Mouse (Mus musculus) intestine, embryonic 15.5 days (tissue): ENCODE data around the gene C87436. TPM values are rescaled to one million over a fixed set of nuclear protein-coding genes. Genes with fewer than 3 reads are reported as not detected.

ENCODE experiments used
- ATAC-seq: fragments of 200-750 bp; cut with Nextera tagmentation; 2 replicates; pipeline ENCODE4 v1.8.0; 2017; ENCODE audit warnings: moderate TSS enrichment, moderate library complexity
- H3K27ac ChIP-seq: fragments of 300-500 bp; sonication (generic); 2 replicates; pipeline ENCODE4 v1.5.1; 2015; ENCODE audit warnings: mild to moderate bottlenecking, inconsistent platforms
- H3K27me3 ChIP-seq: fragments of 300-500 bp; sonication (generic); replicated peaks from 2 replicates; pipeline ENCODE4 v1.6.1; 2015; ENCODE audit warnings: inconsistent platforms
- H3K36me3 ChIP-seq: fragments of 300-500 bp; sonication (generic); 2 replicates; pipeline ENCODE4 v1.6.1; 2015; ENCODE audit warnings: inconsistent platforms
- H3K4me1 ChIP-seq: fragments of 300-500 bp; sonication (generic); replicated peaks from 2 replicates; pipeline ENCODE4 v1.6.1; 2015; ENCODE audit warnings: inconsistent platforms
- H3K4me2 ChIP-seq: fragments of 300-500 bp; sonication (generic); replicated peaks from 2 replicates; pipeline ENCODE4 v1.6.1; 2015; ENCODE audit warnings: mild to moderate bottlenecking, inconsistent platforms
- H3K4me3 ChIP-seq: fragments of 300-500 bp; sonication (generic); replicated peaks from 2 replicates; pipeline ENCODE4 v1.5.1; 2015; ENCODE audit warnings: inconsistent platforms
- H3K9ac ChIP-seq: fragments of 300-500 bp; sonication (generic); 2 replicates; pipeline ENCODE4 v1.6.1; 2015; ENCODE audit warnings: inconsistent platforms
- H3K9me3 ChIP-seq: fragments of 300-500 bp; sonication (generic); 2 replicates; pipeline ENCODE4 v1.6.1; 2016; ENCODE audit warnings: inconsistent platforms
- WGBS: fragments of 180-500 bp; shearing (Covaris S2); methylation state at CpG from one replicate; pipeline ENCODE4 v1.1.7; 2015; 5-methylcytosine and 5-hydroxymethylcytosine counted together
- polyA plus RNA-seq: library from polyadenylated mRNA; unstranded; fragments of >200 nt; fragmentation: Nextera tagmentation; extraction: Ambion mirVana; gene quantifications from 2 replicates; pipeline ENCODE4 v1.2.1, GENCODE M21; 2015

Gene C87436
- polyA plus RNA-seq, 1 experiment from 2014 or later: 22.4 TPM

- Histone ChIP-seq H3K36me3 (peaks cover 12% of the 10 kb centered on the region; the same call in 1 of the 2 replicates), H3K4me2 (peak overlapping the region; percentile 65), H3K9me3 (no peaks in the 10 kb centered on the region), H3K27ac (peak overlapping the region; percentile 95), H3K27me3 (no peaks in the 10 kb centered on the region), H3K4me1 (0 out of 2 replicates have a peak, but pooled peaks cover 4% of the 10 kb centered on the region), H3K9ac (peak overlapping the region; percentile 71), H3K4me3 (peak overlapping the region; percentile 71)
- 1% methylated on average over 14 of the region's 14 CpGs for WGBS
- peak; percentile 72 for ATAC-seq
Observed at GRCm38 (mm10) chr6:86437711-86438110, 463 bp upstream of the C87436 start.

GRCm38 (mm10) chr6:86439119-86439496 lies 934 bp downstream of the C87436 start:
- Histone ChIP-seq H3K4me3 (peak overlapping the region; percentile 71), H3K9ac (peak overlapping the region; percentile 71), H3K27ac (peak overlapping the region; percentile 95), H3K36me3 (peaks cover 18% of the 10 kb centered on the region), H3K27me3 (no peaks in the 10 kb centered on the region), H3K4me1 (0 out of 2 replicates have a peak, but pooled peaks cover 4% of the 10 kb centered on the region), H3K4me2 (peak overlapping the region; percentile 62), H3K9me3 (no peaks in the 10 kb centered on the region)
- ATAC-seq: 0 out of 2 replicates have a peak, but pooled peaks have one; percentile 4
- WGBS: 3% methylated on average over 13 of the region's 13 CpGs

- no peak for ATAC-seq
- Histone ChIP-seq H3K27me3 (no peaks in the 10 kb centered on the region), H3K9ac (peak overlapping the region; percentile 71), H3K36me3 (peaks cover 18% of the 10 kb centered on the region), H3K9me3 (no peaks in the 10 kb centered on the region), H3K4me2 (peak overlapping the region; percentile 62), H3K4me3 (peak overlapping the region; percentile 71), H3K4me1 (0 out of 2 replicates have a peak, but pooled peaks cover 4% of the 10 kb centered on the region), H3K27ac (no peak overlapping the region)
- 88% methylated on average over 1 of the region's 1 CpGs for WGBS
Observed at GRCm38 (mm10) chr6:86439531-86439930, 1.4 kb downstream of the C87436 start.

GRCm38 (mm10) chr6:86441571-86441970 lies 3.4 kb downstream of the C87436 start:
- no peaks in the 10 kb centered on the region for H3K9me3 ChIP-seq
- H3K4me3 ChIP-seq: no peak overlapping the region
- H3K27ac ChIP-seq: no peak overlapping the region
- H3K27me3 ChIP-seq: no peaks in the 10 kb centered on the region
- H3K9ac ChIP-seq: no peak overlapping the region
- H3K4me1 ChIP-seq: 0 out of 2 replicates have a peak, but pooled peaks cover 4% of the 10 kb centered on the region
- whole genome bisulfite sequencing: 96% methylated on average over 10 of the region's 10 CpGs
- H3K36me3 ChIP-seq: peaks cover 24% of the 10 kb centered on the region
- no peak overlapping the region for H3K4me2 ChIP-seq
- ATAC-seq: no peak

- H3K9ac ChIP-seq: no peak overlapping the region
- no peak overlapping the region for H3K27ac ChIP-seq
- H3K9me3 ChIP-seq: no peaks in the 10 kb centered on the region
- no peaks in the 10 kb centered on the region for H3K4me1 ChIP-seq
- ATAC-seq: no peak
- peaks cover 31% of the 10 kb centered on the region for H3K36me3 ChIP-seq
- no peaks in the 10 kb centered on the region for H3K27me3 ChIP-seq
- H3K4me3 ChIP-seq: no peak overlapping the region
- H3K4me2 ChIP-seq: no peak overlapping the region
- 94% methylated on average over 18 of the region's 18 CpGs for WGBS
Observed at GRCm38 (mm10) chr6:86445551-86445950, 7.4 kb downstream of the C87436 start.

- H3K36me3 ChIP-seq: peaks cover 36% of the 10 kb centered on the region
Observed at GRCm38 (mm10) chr6:86446927-86447568, 8.9 kb downstream of the C87436 start.

GRCm38 (mm10) chr6:86456727-86457126 lies 18.6 kb downstream of the C87436 start:
- no peak overlapping the region for H3K27ac ChIP-seq
- H3K36me3 ChIP-seq: peaks cover 11% of the 10 kb centered on the region
- 88% methylated on average over 3 of the region's 3 CpGs for WGBS
- H3K4me2 ChIP-seq: no peak overlapping the region
- no peak for ATAC-seq
- no peak overlapping the region for H3K4me3 ChIP-seq
- no peaks in the 10 kb centered on the region for H3K4me1 ChIP-seq
- no peaks in the 10 kb centered on the region for H3K27me3 ChIP-seq
- H3K9ac ChIP-seq: no peak overlapping the region
- H3K9me3 ChIP-seq: no peaks in the 10 kb centered on the region

More at GRCm38 (mm10) chr6:86446927-86447568, 8.9 kb downstream of the C87436 start:
- Histone ChIP-seq H3K27ac (no peak overlapping the region), H3K4me1 (no peaks in the 10 kb centered on the region), H3K9ac (no peak overlapping the region), H3K4me3 (no peak overlapping the region), H3K9me3 (no peaks in the 10 kb centered on the region), H3K4me2 (no peak overlapping the region), H3K27me3 (no peaks in the 10 kb centered on the region)
- no peak for ATAC-seq
- 84% methylated on average over 1 of the region's 1 CpGs for WGBS

GRCm38 (mm10) chr6:86463079-86463478 lies 24.9 kb downstream of the C87436 start:
- H3K4me1 ChIP-seq: no peaks in the 10 kb centered on the region
- no peak overlapping the region for H3K4me3 ChIP-seq
- no peak for ATAC-seq
- H3K4me2 ChIP-seq: no peak overlapping the region
- no peaks in the 10 kb centered on the region for H3K9me3 ChIP-seq
- peaks cover 13% of the 10 kb centered on the region; the same call in 1 of the 2 replicates for H3K36me3 ChIP-seq
- H3K27ac ChIP-seq: no peak overlapping the region
- no peak overlapping the region for H3K9ac ChIP-seq
- WGBS: 92% methylated on average over 3 of the region's 3 CpGs
- H3K27me3 ChIP-seq: no peaks in the 10 kb centered on the region

- no peaks in the 10 kb centered on the region for H3K27me3 ChIP-seq
- no peaks in the 10 kb centered on the region for H3K36me3 ChIP-seq
- H3K4me2 ChIP-seq: peak overlapping the region; percentile 80
- H3K9ac ChIP-seq: peak overlapping the region; percentile 55; the same call in 1 of the 2 replicates
- no peak for ATAC-seq
- peak overlapping the region; percentile 87 for H3K27ac ChIP-seq
- peak overlapping the region; percentile 42 for H3K4me3 ChIP-seq
- no peaks in the 10 kb centered on the region for H3K9me3 ChIP-seq
- 85% methylated on average over 3 of the region's 3 CpGs for WGBS
- peaks cover 15% of the 10 kb centered on the region; the same call in 1 of the 2 replicates for H3K4me1 ChIP-seq
Observed at GRCm38 (mm10) chr6:86471317-86471716, 33.1 kb downstream of the C87436 start.

- Histone ChIP-seq H3K36me3 (no peaks in the 10 kb centered on the region), H3K9ac (peak overlapping the region; percentile 55), H3K9me3 (no peaks in the 10 kb centered on the region), H3K27me3 (no peaks in the 10 kb centered on the region), H3K4me2 (peak overlapping the region; percentile 80), H3K4me3 (peak overlapping the region; percentile 42), H3K27ac (peak overlapping the region; percentile 87), H3K4me1 (peaks cover 15% of the 10 kb centered on the region; the same call in 1 of the 2 replicates)
- WGBS: 15% methylated on average over 9 of the region's 9 CpGs
- ATAC-seq: peak; percentile 38
Observed at GRCm38 (mm10) chr6:86471760-86472099, 33.6 kb downstream of the C87436 start.

GRCm38 (mm10) chr6:86472100-86472955 lies 34.2 kb downstream of the C87436 start:
- under 1% methylated on average over 56 of the region's 56 CpGs for WGBS
- ATAC-seq: peak; percentile 96

GRCm38 (mm10) chr6:86473077-86473476 lies 34.9 kb downstream of the C87436 start:
- H3K4me1 ChIP-seq: peaks cover 22% of the 10 kb centered on the region
- no peak for ATAC-seq
- H3K9ac ChIP-seq: peak overlapping the region; percentile 52
- no peaks in the 10 kb centered on the region for H3K36me3 ChIP-seq
- no peaks in the 10 kb centered on the region for H3K9me3 ChIP-seq
- 57% methylated on average over 7 of the region's 7 CpGs for WGBS
- H3K27ac ChIP-seq: peak overlapping the region; percentile 88
- peak overlapping the region; percentile 67 for H3K4me2 ChIP-seq
- H3K4me3 ChIP-seq: peak overlapping the region; percentile 42
- H3K27me3 ChIP-seq: no peaks in the 10 kb centered on the region

More at GRCm38 (mm10) chr6:86472100-86472955, 34.2 kb downstream of the C87436 start:
- peak overlapping the region; percentile 88 for H3K27ac ChIP-seq
- H3K4me3 ChIP-seq: peak overlapping the region; percentile 42
- H3K9ac ChIP-seq: peak overlapping the region; percentile 55
- no peaks in the 10 kb centered on the region for H3K9me3 ChIP-seq
- H3K4me1 ChIP-seq: peaks cover 15% of the 10 kb centered on the region; the same call in 1 of the 2 replicates
- H3K4me2 ChIP-seq: peak overlapping the region; percentile 80
- H3K36me3 ChIP-seq: no peaks in the 10 kb centered on the region
- H3K27me3 ChIP-seq: no peaks in the 10 kb centered on the region
